Mouse (Mus musculus) limb, embryonic 12.5 days (tissue): ENCODE measurements around the gene Rnf208. TPM values are rescaled to one million over a fixed set of nuclear protein-coding genes. Genes with fewer than 3 reads are reported as not detected.

Experiments
- ATAC-seq: fragments of 200-750 bp; cut with Nextera tagmentation; 2 replicates; pipeline ENCODE4 v1.8.0; 2017; ENCODE audit warnings: low read depth, moderate TSS enrichment; ENCODE audit not compliant: insufficient number of reproducible peaks, insufficient read depth, low FRiP score, low TSS enrichment
- H3K27ac ChIP-seq: fragments of 300-500 bp; sonication (generic); 2 replicates; pipeline ENCODE4 v1.5.1; 2016; ENCODE audit warnings: mild to moderate bottlenecking, moderate library complexity
- H3K27me3 ChIP-seq: fragments of 300-500 bp; sonication (generic); 2 replicates; pipeline ENCODE4 v1.6.1; 2016; ENCODE audit warnings: mild to moderate bottlenecking, moderate library complexity
- H3K36me3 ChIP-seq: fragments of 300-500 bp; sonication (generic); 2 replicates; pipeline ENCODE4 v1.6.1; 2016; ENCODE audit warnings: mild to moderate bottlenecking, moderate library complexity
- H3K4me1 ChIP-seq: fragments of 300-500 bp; sonication (generic); replicated peaks from 2 replicates; pipeline ENCODE4 v1.6.1; 2016
- H3K4me2 ChIP-seq: fragments of 300-500 bp; sonication (generic); 2 replicates; pipeline ENCODE4 v1.6.1; 2016; ENCODE audit warnings: mild to moderate bottlenecking, moderate library complexity
- H3K4me3 ChIP-seq: fragments of 300-500 bp; sonication (generic); replicated peaks from 2 replicates; pipeline ENCODE4 v1.5.1; 2016; ENCODE audit warnings: mild to moderate bottlenecking
- H3K9ac ChIP-seq: fragments of 300-500 bp; sonication (generic); replicated peaks from 2 replicates; pipeline ENCODE4 v1.6.1; 2016; ENCODE audit warnings: mild to moderate bottlenecking, moderate library complexity
- H3K9me3 ChIP-seq: fragments of 300-500 bp; sonication (generic); 2 replicates; pipeline ENCODE4 v1.6.1; 2016; ENCODE audit warnings: mild to moderate bottlenecking, moderate library complexity
- WGBS: fragments of 180-500 bp; shearing (Covaris S2); methylation state at CpG from one replicate; pipeline ENCODE4 v1.1.7; 2016; 5-methylcytosine and 5-hydroxymethylcytosine counted together
- polyA plus RNA-seq: library from polyadenylated mRNA; unstranded; fragments of >200 nt; fragmentation: Nextera tagmentation; extraction: Ambion mirVana; gene quantifications from 2 replicates; pipeline ENCODE4 v1.2.1, GENCODE M21; 2016

The Rnf208 gene
- polyA plus RNA-seq, 1 experiment from 2014 or later: 7.2 TPM

GRCm38 (mm10) chr2:25224766-25225752 is 17.0 kb upstream of the Rnf208 start:
- H3K4me3 ChIP-seq: peak overlapping the region; percentile 87
- H3K36me3 ChIP-seq: peaks cover 21% of the 10 kb centered on the region
- WGBS: 2% methylated on average over 41 of the region's 41 CpGs
- peak overlapping the region; percentile 64 for H3K9ac ChIP-seq
- peak overlapping the region; percentile 58 for H3K4me2 ChIP-seq
- peak; percentile 98 for ATAC-seq
- H3K4me1 ChIP-seq: peaks cover 15% of the 10 kb centered on the region
- H3K27ac ChIP-seq: peak overlapping the region; percentile 96
- H3K9me3 ChIP-seq: no peaks in the 10 kb centered on the region
- H3K27me3 ChIP-seq: 0 out of 2 replicates have a peak, but pooled peaks cover 7% of the 10 kb centered on the region

DNA sequence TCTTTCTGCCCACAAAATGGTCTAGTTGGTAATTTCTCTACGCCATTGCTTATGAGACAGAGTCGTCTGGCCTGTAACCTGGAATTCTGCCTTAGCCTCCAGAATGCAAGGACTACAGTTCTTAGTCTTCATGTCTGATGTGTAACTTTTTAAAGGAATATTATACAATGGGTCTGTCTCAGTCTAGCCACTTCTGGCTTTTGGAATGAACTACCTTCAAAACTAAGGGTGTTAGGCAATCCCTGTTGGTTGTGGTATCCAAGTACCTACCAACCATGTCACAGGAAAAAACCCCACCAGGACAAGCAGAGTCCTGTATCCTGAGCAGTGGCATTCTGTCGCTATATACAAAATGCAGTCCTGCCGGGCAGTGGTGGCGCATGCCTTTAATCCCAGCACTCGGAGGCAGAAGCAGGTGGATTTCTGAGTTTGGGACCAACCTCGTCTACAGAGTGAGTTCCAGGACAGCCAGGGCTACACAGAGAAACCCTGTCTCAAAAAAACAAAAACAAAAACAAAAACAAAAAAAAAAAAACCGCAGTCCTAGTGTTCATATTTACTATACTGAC is 16.2 kb upstream of the Rnf208 start:
- H3K9me3 ChIP-seq: no peaks in the 10 kb centered on the region
- peak overlapping the region; percentile 96 for H3K27ac ChIP-seq
- H3K4me1 ChIP-seq: peaks cover 15% of the 10 kb centered on the region
- WGBS: 76% methylated on average over 8 of the region's 8 CpGs
- H3K4me2 ChIP-seq: peak overlapping the region; percentile 58
- peaks cover 11% of the 10 kb centered on the region for H3K27me3 ChIP-seq
- no peak for ATAC-seq
- H3K9ac ChIP-seq: no peak overlapping the region
- H3K4me3 ChIP-seq: peak overlapping the region; percentile 87
- H3K36me3 ChIP-seq: peaks cover 21% of the 10 kb centered on the region

- WGBS: 80% methylated on average over 5 of the region's 5 CpGs
- ATAC-seq: no peak
Observed at GRCm38 (mm10) chr2:25226864-25227263, 15.2 kb upstream of the Rnf208 start.

DNA sequence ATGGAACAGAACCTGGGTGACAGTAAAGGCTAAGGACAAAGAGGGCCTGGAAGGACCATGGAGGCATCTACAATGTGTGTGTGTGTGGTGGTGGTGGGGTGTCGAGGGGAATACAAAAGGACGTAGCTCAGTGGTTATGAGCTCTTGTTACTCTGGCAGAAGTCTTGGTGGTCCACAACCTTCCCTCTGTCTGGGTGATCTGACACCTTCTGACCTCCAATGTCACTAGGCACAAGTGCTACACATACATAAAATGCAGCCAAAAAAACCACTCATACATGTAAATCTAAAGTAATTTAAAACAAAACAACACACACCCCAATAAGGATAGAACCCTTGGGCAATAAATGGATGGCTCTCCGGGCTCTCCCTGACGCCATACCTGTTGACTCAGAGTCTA is 14.6 kb upstream of the Rnf208 start:
- no peak for ATAC-seq

More at GRCm38 (mm10) chr2:25226864-25227263, 15.2 kb upstream of the Rnf208 start:
- Histone ChIP-seq H3K27ac (no peak overlapping the region), H3K9ac (no peak overlapping the region), H3K36me3 (peaks cover 14% of the 10 kb centered on the region), H3K4me3 (no peak overlapping the region), H3K27me3 (peaks cover 21% of the 10 kb centered on the region), H3K4me2 (no peak overlapping the region), H3K4me1 (peaks cover 15% of the 10 kb centered on the region), H3K9me3 (no peaks in the 10 kb centered on the region)

DNA sequence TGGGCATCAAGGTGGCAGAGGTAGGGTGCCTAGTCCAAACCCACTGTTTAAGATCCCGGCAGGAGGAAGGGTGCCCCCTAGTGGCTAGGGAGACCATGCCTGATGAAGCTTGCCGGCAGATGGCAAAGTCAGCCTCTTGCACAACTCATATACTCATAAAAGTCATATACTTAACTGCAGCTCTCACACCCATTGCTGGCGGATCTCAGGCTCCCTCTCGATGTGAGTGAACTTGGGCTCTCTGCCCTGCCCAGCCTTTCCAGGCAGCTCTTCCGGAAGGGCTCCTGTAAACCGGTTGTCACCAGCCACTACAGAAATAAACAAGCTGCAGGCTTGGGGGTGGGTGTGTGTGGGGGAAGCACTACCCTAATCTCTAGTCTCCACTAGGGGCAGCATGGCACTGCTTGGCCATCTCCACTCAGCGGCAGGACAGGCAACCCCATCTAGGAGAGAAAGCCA is 13.6 kb upstream of the Rnf208 start:
- H3K27ac ChIP-seq: no peak overlapping the region; the same call in 1 of the 2 replicates
- no peaks in the 10 kb centered on the region for H3K9me3 ChIP-seq
- H3K27me3 ChIP-seq: peaks cover 36% of the 10 kb centered on the region
- H3K4me3 ChIP-seq: peak overlapping the region; percentile 20; the same call in 1 of the 2 replicates
- peak overlapping the region; percentile 44 for H3K4me2 ChIP-seq
- H3K36me3 ChIP-seq: peaks cover 2% of the 10 kb centered on the region; the same call in 1 of the 2 replicates
- H3K4me1 ChIP-seq: peaks cover 10% of the 10 kb centered on the region
- WGBS: 1% methylated on average over 7 of the region's 7 CpGs
- no peak for ATAC-seq
- H3K9ac ChIP-seq: no peak overlapping the region

More for the DNA sequence above, 14.6 kb upstream of the Rnf208 start:
- peaks cover 10% of the 10 kb centered on the region; the same call in 1 of the 2 replicates for H3K36me3 ChIP-seq
- no peaks in the 10 kb centered on the region for H3K9me3 ChIP-seq
- peaks cover 15% of the 10 kb centered on the region for H3K4me1 ChIP-seq
- H3K4me3 ChIP-seq: no peak overlapping the region
- H3K4me2 ChIP-seq: no peak overlapping the region
- no peak overlapping the region for H3K27ac ChIP-seq
- 88% methylated on average over 4 of the region's 4 CpGs for WGBS
- H3K9ac ChIP-seq: no peak overlapping the region
- H3K27me3 ChIP-seq: peaks cover 26% of the 10 kb centered on the region

DNA sequence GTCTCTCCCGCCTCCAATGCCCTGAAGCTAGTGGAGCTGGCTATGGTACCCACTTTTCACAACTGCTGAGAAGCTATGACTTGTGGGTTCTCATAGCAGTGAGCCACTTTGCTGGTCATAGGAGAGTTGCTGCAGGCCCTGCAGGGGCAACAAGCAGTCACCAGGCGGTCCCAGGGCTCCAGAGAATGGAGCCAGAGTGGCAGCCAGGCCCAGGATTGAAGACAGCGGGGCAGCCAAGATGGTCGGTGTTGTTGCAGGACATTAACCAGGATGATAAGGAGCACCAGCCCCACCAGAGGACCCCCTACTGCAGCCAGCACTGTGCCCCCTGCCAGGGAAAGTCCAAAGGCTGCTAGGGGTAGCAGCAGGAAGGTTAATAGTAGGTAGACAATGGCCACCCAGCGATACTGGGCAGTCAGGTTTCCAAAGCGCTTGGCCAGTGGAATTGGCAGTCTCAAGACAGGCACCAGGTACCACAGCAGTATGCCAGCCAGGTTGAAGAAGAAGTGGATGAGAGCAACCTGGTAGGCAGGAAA is 13.0 kb upstream of the Rnf208 start:
- WGBS: 68% methylated on average over 6 of the region's 6 CpGs
- Histone ChIP-seq H3K9me3 (no peaks in the 10 kb centered on the region), H3K4me1 (0 out of 2 replicates have a peak, but pooled peaks cover 5% of the 10 kb centered on the region), H3K27ac (no peak overlapping the region), H3K36me3 (no peaks in the 10 kb centered on the region), H3K4me2 (peak overlapping the region; percentile 44), H3K27me3 (peaks cover 42% of the 10 kb centered on the region), H3K4me3 (no peak overlapping the region), H3K9ac (no peak overlapping the region)
- ATAC-seq: no peak

DNA sequence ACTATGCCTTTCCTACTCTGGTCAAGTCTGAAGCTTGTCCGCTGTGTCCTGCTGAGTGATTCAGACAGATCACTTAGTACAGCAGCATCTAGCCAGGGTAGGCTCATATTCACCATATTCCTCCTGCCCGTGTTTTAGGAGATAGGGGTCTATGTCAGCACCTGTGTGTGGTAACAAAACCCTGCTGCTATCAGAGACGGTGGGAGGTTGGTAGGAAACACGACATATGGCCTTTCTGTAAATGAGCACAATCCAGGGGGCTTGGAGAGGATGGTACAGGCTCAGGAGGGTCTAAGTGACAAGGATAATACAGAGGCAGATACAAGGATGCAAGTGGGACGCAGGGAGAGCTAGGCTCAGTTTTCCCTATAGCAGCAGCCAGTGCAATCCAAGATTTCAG is 12.5 kb upstream of the Rnf208 start:
- H3K9ac ChIP-seq: no peak overlapping the region
- no peak for ATAC-seq
- H3K4me2 ChIP-seq: no peak overlapping the region
- WGBS: 84% methylated on average over 5 of the region's 5 CpGs
- peaks cover 47% of the 10 kb centered on the region for H3K27me3 ChIP-seq
- no peaks in the 10 kb centered on the region for H3K36me3 ChIP-seq
- no peak overlapping the region for H3K4me3 ChIP-seq
- no peaks in the 10 kb centered on the region for H3K9me3 ChIP-seq
- H3K27ac ChIP-seq: no peak overlapping the region
- 0 out of 2 replicates have a peak, but pooled peaks cover 5% of the 10 kb centered on the region for H3K4me1 ChIP-seq

DNA sequence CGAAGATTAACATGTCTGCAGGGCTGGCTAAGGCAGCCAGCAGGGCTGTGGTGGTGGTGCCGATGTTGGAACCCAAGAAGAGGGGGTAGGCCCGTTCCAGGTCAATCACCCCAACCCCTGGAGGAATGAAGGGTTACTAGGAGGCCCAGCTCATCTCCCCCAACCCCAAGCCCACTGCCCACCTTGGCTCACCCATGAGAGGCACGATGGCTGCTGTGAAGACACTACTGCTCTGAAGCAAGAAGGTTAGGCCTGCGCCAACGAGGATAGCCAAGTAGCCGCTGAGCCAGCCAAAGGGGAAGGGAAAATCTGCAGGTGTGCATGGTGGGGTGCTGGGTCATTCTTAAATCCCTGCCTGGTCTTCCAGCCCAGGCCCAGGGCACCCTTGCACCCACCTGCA is 11.5 kb upstream of the Rnf208 start:
- Histone ChIP-seq H3K36me3 (no peaks in the 10 kb centered on the region), H3K4me3 (no peak overlapping the region)
- ATAC-seq: no peak

DNA sequence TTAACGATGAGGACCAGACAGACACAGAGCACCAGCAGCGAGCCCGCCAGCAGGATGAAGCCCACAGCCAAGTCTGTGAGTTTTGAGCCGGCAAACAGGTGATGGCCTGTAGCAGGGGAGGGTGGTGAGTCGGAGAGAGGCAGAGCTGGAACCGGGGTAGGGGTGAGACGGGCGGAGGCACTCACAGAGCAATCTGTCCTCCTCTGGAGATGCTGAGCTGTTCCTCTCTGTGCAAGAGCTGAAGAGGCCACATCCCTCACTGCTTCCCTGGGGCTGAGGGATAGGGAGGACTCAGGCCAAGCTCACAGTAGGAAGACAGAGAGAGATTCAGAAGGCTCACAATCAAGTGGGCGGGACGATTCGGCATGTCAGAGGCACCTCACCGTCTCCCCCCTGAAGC is 11.0 kb upstream of the Rnf208 start:
- H3K27ac ChIP-seq: no peak overlapping the region
- no peaks in the 10 kb centered on the region for H3K4me1 ChIP-seq
- H3K9me3 ChIP-seq: no peaks in the 10 kb centered on the region
- peaks cover 54% of the 10 kb centered on the region for H3K27me3 ChIP-seq
- H3K4me3 ChIP-seq: no peak overlapping the region
- no peak for ATAC-seq
- H3K36me3 ChIP-seq: no peaks in the 10 kb centered on the region
- no peak overlapping the region for H3K4me2 ChIP-seq
- no peak overlapping the region for H3K9ac ChIP-seq
- 66% methylated on average over 12 of the region's 12 CpGs for WGBS

More for the DNA sequence above, 11.5 kb upstream of the Rnf208 start:
- 79% methylated on average over 7 of the region's 7 CpGs for WGBS
- H3K27me3 ChIP-seq: peaks cover 50% of the 10 kb centered on the region
- H3K27ac ChIP-seq: no peak overlapping the region
- 0 out of 2 replicates have a peak, but pooled peaks cover 4% of the 10 kb centered on the region for H3K4me1 ChIP-seq
- no peaks in the 10 kb centered on the region for H3K9me3 ChIP-seq
- no peak overlapping the region for H3K9ac ChIP-seq
- H3K4me2 ChIP-seq: no peak overlapping the region

DNA sequence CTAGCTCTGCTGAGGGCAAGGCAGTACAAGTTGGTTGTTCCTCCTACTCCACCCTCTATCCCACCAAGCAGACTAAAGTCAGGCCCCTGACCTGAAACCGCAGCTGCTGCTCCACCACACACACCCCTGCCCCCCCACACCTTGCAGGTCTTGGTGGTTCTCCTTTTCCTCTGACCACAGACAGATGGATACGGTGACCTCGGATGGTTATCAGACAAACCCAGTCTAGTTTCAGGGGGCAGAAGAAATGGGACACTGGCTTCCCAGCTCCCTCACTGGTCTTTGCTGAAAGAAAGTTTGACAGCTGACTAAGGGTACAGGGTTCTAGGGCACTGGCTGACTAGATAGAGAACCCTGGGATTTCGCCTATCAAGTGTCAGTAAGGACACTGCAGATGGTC is 8.6 kb upstream of the Rnf208 start:
- ATAC-seq: no peak

DNA sequence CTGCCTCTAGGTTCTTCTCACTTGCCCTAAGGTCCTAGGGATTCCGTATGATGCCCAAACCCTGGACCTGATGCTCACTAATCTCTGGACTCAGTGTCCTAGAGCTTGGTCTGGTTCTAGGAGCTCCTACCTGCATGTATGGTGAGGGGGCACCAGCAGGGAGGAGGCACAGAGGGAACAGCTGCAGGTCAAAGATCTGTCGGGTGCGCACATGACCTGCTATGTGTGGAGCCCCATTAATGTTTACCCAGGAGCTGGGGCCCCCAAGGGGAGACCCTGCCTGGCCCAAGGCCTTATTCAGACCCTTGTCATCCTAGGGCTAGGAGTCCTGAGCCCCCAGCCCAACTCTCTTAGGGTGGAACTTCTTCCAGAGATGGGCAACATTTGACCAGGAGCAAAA is 8.0 kb upstream of the Rnf208 start, which contains the start of gene Slc34a3:
Gene Slc34a3, minus strand, starts transcription at position 315 of the 400 bp plus-strand sequence.
- 88% methylated on average over 3 of the region's 3 CpGs for WGBS
- H3K9ac ChIP-seq: no peak within 1 kb of the TSS
- ATAC-seq: no peak
- no peak within 1 kb of the TSS for H3K4me2 ChIP-seq
- H3K27ac ChIP-seq: no peak within 1 kb of the TSS
- H3K4me3 ChIP-seq: no peak within 1 kb of the TSS
- H3K36me3 ChIP-seq: no peaks in the 10 kb centered on the region
- no peaks in the 10 kb centered on the region for H3K4me1 ChIP-seq
- H3K27me3 ChIP-seq: peaks cover 73% of the 10 kb centered on the region
- H3K9me3 ChIP-seq: no peaks in the 10 kb centered on the region

More for the DNA sequence above, 8.6 kb upstream of the Rnf208 start:
- H3K9me3 ChIP-seq: no peaks in the 10 kb centered on the region
- no peak overlapping the region for H3K9ac ChIP-seq
- H3K4me1 ChIP-seq: no peaks in the 10 kb centered on the region
- H3K27me3 ChIP-seq: peaks cover 70% of the 10 kb centered on the region
- H3K4me2 ChIP-seq: no peak overlapping the region
- no peak overlapping the region for H3K4me3 ChIP-seq
- no peak overlapping the region for H3K27ac ChIP-seq
- WGBS: 76% methylated on average over 4 of the region's 4 CpGs
- H3K36me3 ChIP-seq: no peaks in the 10 kb centered on the region
